Mouse (Mus musculus) MEL (cell line): ENCODE measurements around the gene H2-Ob.

ENCODE experiments used
- CHD2 ChIP-seq: IDR thresholded peaks from 2 replicates; pipeline ENCODE4 v1.6.1; 2011; ENCODE audit warnings: low read length, improper control_type of control experiment
- CTCF ChIP-seq, 3 experiments: IDR thresholded peaks in 2 of 3; conservative IDR thresholded peaks in 1 of 3; 2 replicates each; pipeline ENCODE4 v1.5.1; 2011 to 2012; ENCODE audit warnings: low read length in 3 of 3, low read depth in 2 of 3, mild to moderate bottlenecking in 2 of 3, improper control_type of control experiment in 1 of 3, inconsistent platforms in 1 of 3, mixed read lengths in 1 of 3, moderate library complexity in 1 of 3; ENCODE audit not compliant: control insufficient read depth in 1 of 3, insufficient read depth in 1 of 3, poor library complexity in 1 of 3, severe bottlenecking in 1 of 3
- E2F4 ChIP-seq: IDR thresholded peaks from 2 replicates; pipeline ENCODE4 v1.6.1; 2011; ENCODE audit warnings: low read depth, low read length, improper control_type of control experiment, borderline replicate concordance
- POLR2A ChIP-seq, 2 experiments: IDR thresholded peaks; 2 replicates each; pipeline ENCODE4 v1.6.1; 2011 to 2012; ENCODE audit warnings: low read length in 2 of 2, mild to moderate bottlenecking in 2 of 2, control low read depth in 1 of 2, improper control_type of control experiment in 1 of 2, low read depth in 1 of 2, moderate library complexity in 1 of 2; ENCODE audit not compliant: control insufficient read depth in 1 of 2, insufficient read depth in 1 of 2, poor library complexity in 1 of 2
- POLR2AphosphoS2 ChIP-seq: IDR thresholded peaks from 2 replicates; pipeline ENCODE4 v1.6.1; 2011; ENCODE audit warnings: low read length, improper control_type of control experiment
- POLR2AphosphoS5 ChIP-seq: IDR thresholded peaks from 2 replicates; pipeline ENCODE4 v1.6.1; 2012; ENCODE audit warnings: low read depth, borderline replicate concordance, mild to moderate bottlenecking, inconsistent platforms, low read length, moderate library complexity, mixed read lengths
- USF1 ChIP-seq: IDR thresholded peaks from 2 replicates; pipeline ENCODE4 v1.6.1; 2014; ENCODE audit warnings: low read depth, mild to moderate bottlenecking, inconsistent platforms, low read length, improper control_type of control experiment, moderate library complexity
- ZNF384 ChIP-seq: IDR thresholded peaks from 2 replicates; pipeline ENCODE4 v1.6.1; 2012; ENCODE audit warnings: low read depth, mild to moderate bottlenecking, inconsistent platforms, low read length, improper control_type of control experiment

- no peak for TF ChIP-seq CTCF (IDR thresholded peaks at IDR 0.05 in 2 of 3, conservative IDR thresholded peaks at IDR 0.05 in 1 of 3; ENCODE audit: control insufficient read depth in 1 of 3, insufficient read depth in 1 of 3, low read depth in 2 of 3, low read length in 3 of 3, poor library complexity in 1 of 3, severe bottlenecking in 1 of 3)
- no peak for TF ChIP-seq USF1
- TF ChIP-seq POLR2A (IDR thresholded peaks at IDR 0.05; ENCODE audit: control insufficient read depth in 1 of 2, insufficient read depth in 1 of 2, low read depth in 1 of 2, low read length in 2 of 2, poor library complexity in 1 of 2), result no peak
- TF ChIP-seq E2F4, result no peak
- TF ChIP-seq POLR2AphosphoS2, result no peak
- TF ChIP-seq ZNF384, result peak; percentile 76
- no peak for TF ChIP-seq CHD2
- TF ChIP-seq POLR2AphosphoS5, result no peak
Observed at GRCm38 (mm10) chr17:34239601-34240041, 918 bp downstream of the H2-Ob start.
